Mouse (Mus musculus) heart, postnatal 36 days (tissue): ENCODE results near the gene Fam114a2. TPM values are rescaled to one million over a fixed set of nuclear protein-coding genes. Genes with fewer than 3 reads are reported as not detected.

Experiments used
- DNase-seq, 2 experiments: peaks; one replicate each; pipeline ENCODE4 v3.0.0; 2021 to 2022
- intact Hi-C: fragments of 180-260 bp; cut with DNase I; formaldehyde crosslinking; loops from one replicate; pipeline ENCODE4 v1.15.1; 2025
- total RNA-seq, 2 experiments: library from RNA; stranded (reverse); gene quantifications; 2 replicates each; pipeline ENCODE4 v1.2.3; 2021

The Fam114a2 gene
- total RNA-seq, 2 experiments from 2014 or later, result 44.6 to 45.6 TPM

GRCm38 (mm10) chr11:57522046-57522445 lies 3.6 kb upstream of the Fam114a2 start:
- intact Hi-C loops, result loop anchor here (10.0 kb wide), 1 partner anchor 573 kb away; the partner anchor contains the start of gene Gm12248
- DNase-seq, result peak; percentile 4 to 9

- intact Hi-C loops, result loop anchor here (10.0 kb wide), 1 partner anchor 574 kb away; the partner anchor contains the start of gene Gm12248
Observed at GRCm38 (mm10) chr11:57521206-57521605, 2.8 kb upstream of the Fam114a2 start.

GRCm38 (mm10) chr11:57519304-57519703 lies 887 bp upstream of the Fam114a2 start:
- intact Hi-C loops, result no loop called here
- DNase-seq, result no peak

More at GRCm38 (mm10) chr11:57521206-57521605, 2.8 kb upstream of the Fam114a2 start:
- DNase-seq, result no peak

- no peak for DNase-seq
- intact Hi-C loops, result no loop called here
Observed at GRCm38 (mm10) chr11:57518751-57519148, 333 bp upstream of the Fam114a2 start.

- no peak for DNase-seq
- intact Hi-C loops, result no loop called here
Observed at GRCm38 (mm10) chr11:57516946-57517441, 1.4 kb downstream of the Fam114a2 start.

GRCm38 (mm10) chr11:57515218-57515617 lies 3.2 kb downstream of the Fam114a2 start:
- intact Hi-C loops, result no loop called here
- no peak for DNase-seq

GRCm38 (mm10) chr11:57506899-57507298 lies 11.5 kb downstream of the Fam114a2 start:
- intact Hi-C loops, result no loop called here
- no peak for DNase-seq

- DNase-seq, result no peak
- intact Hi-C loops, result no loop called here
Observed at GRCm38 (mm10) chr11:57503155-57503554, 15.3 kb downstream of the Fam114a2 start.

GRCm38 (mm10) chr11:57498215-57498614 lies 20.2 kb downstream of the Fam114a2 start:
- intact Hi-C loops, result no loop called here

GRCm38 (mm10) chr11:57497701-57498100 lies 20.7 kb downstream of the Fam114a2 start:
- intact Hi-C loops, result no loop called here
- no peak for DNase-seq

More at GRCm38 (mm10) chr11:57498215-57498614, 20.2 kb downstream of the Fam114a2 start:
- no peak for DNase-seq

- intact Hi-C loops, result no loop called here
- DNase-seq, result no peak
Observed at GRCm38 (mm10) chr11:57496462-57497039, 21.9 kb downstream of the Fam114a2 start.

GRCm38 (mm10) chr11:57488436-57488835 lies 30.0 kb downstream of the Fam114a2 start:
- intact Hi-C loops, result no loop called here
- DNase-seq, result no peak

- DNase-seq, result no peak
- intact Hi-C loops, result no loop called here
Observed at GRCm38 (mm10) chr11:57478077-57478476, 40.3 kb downstream of the Fam114a2 start.

GRCm38 (mm10) chr11:57475119-57475518 lies 43.3 kb downstream of the Fam114a2 start:
- DNase-seq, result peak in 1 of 2 experiments; percentile 45
- intact Hi-C loops, result loop anchor here (2.0 kb wide), 2 partner anchors 304 to 460 kb away; no protein-coding TSS in a partner anchor

- intact Hi-C loops, result loop anchor here (2.0 kb wide), 2 partner anchors 304 to 460 kb away; no protein-coding TSS in a partner anchor
- DNase-seq, result no peak
Observed at GRCm38 (mm10) chr11:57474296-57474941, 44.0 kb downstream of the Fam114a2 start.

- DNase-seq, result no peak
- intact Hi-C loops, result no loop called here
Observed at GRCm38 (mm10) chr11:57470979-57471378, 47.4 kb downstream of the Fam114a2 start.

GRCm38 (mm10) chr11:57470056-57470455 lies 48.4 kb downstream of the Fam114a2 start:
- intact Hi-C loops, result no loop called here

GRCm38 (mm10) chr11:57468706-57469105 lies 49.7 kb downstream of the Fam114a2 start:
- DNase-seq, result no peak
- intact Hi-C loops, result loop anchor here (10.0 kb wide), 1 partner anchor 454 kb away; the partner anchor contains the start of gene Gria1

More at GRCm38 (mm10) chr11:57470056-57470455, 48.4 kb downstream of the Fam114a2 start:
- DNase-seq, result no peak

- intact Hi-C loops, result loop anchor here (1.0 to 10.0 kb wide), 4 partner anchors 41 to 1336 kb away; partner anchors contain the start of gene Gria1
- DNase-seq, result peak; percentile 61 to 80
Observed at GRCm38 (mm10) chr11:57467159-57468110, 51.0 kb downstream of the Fam114a2 start.

GRCm38 (mm10) chr11:57465844-57466243 lies 52.6 kb downstream of the Fam114a2 start:
- intact Hi-C loops, result loop anchor here (1.0 to 10.0 kb wide), 3 partner anchors 153 to 1307 kb away; partner anchors contain the start of gene Gria1
- no peak for DNase-seq
